Mouse (Mus musculus) CH12.LX (cell line): ENCODE results near the gene Fcna. TPM values are rescaled to one million over a fixed set of nuclear protein-coding genes. Genes with fewer than 3 reads are reported as not detected.

ENCODE experiments used
- DNase-seq: peaks from one replicate; pipeline ENCODE4 v3.0.0-alpha.2; 2013; ENCODE audit errors: extremely low read depth
- H3K27ac ChIP-seq: 2 replicates; pipeline ENCODE4 v1.5.1; 2012; ENCODE audit warnings: low read depth, mild to moderate bottlenecking, control low read depth, moderate library complexity; ENCODE audit not compliant: insufficient read depth
- H3K27me3 ChIP-seq: replicated peaks from 2 replicates; pipeline ENCODE3; 2012; ENCODE audit warnings: inconsistent platforms
- H3K36me3 ChIP-seq, 2 experiments: replicated peaks in 1 of 2; 2 replicates each; pipeline versions ENCODE3 to v1.6.1; 2012; ENCODE audit warnings: inconsistent platforms in 1 of 2, low read length in 1 of 2, mild to moderate bottlenecking in 1 of 2, mixed read lengths in 1 of 2, moderate library complexity in 1 of 2; ENCODE audit not compliant: control insufficient read depth in 1 of 2, insufficient read depth in 1 of 2
- H3K4me1 ChIP-seq, 2 experiments: 2 replicates each; pipeline ENCODE4 v1.6.1; 2012; ENCODE audit warnings: inconsistent platforms in 1 of 2, moderate library complexity in 1 of 2; ENCODE audit not compliant: insufficient read depth in 2 of 2, control insufficient read depth in 1 of 2
- H3K4me2 ChIP-seq: 2 replicates; pipeline ENCODE4 v1.6.1; 2012; ENCODE audit warnings: low read depth, mild to moderate bottlenecking, control low read depth; ENCODE audit not compliant: poor library complexity, insufficient read depth, severe bottlenecking
- H3K4me3 ChIP-seq, 3 experiments: fragments of 150-350 bp in 1 of 3; sonication (generic) in 1 of 3; replicated peaks in 1 of 3; 2 replicates each; pipeline versions ENCODE3 to v1.5.1; 2011 to 2012; ENCODE audit warnings: low read depth in 2 of 3, low read length in 2 of 3, mild to moderate bottlenecking in 2 of 3, moderate library complexity in 2 of 3, control low read depth in 1 of 3, improper control_type of control experiment in 1 of 3, inconsistent platforms in 1 of 3, mixed read lengths in 1 of 3; ENCODE audit not compliant: poor library complexity in 1 of 3
- H3K79me2 ChIP-seq: replicated peaks from 2 replicates; pipeline ENCODE4 v1.6.1; 2012; ENCODE audit warnings: mild to moderate bottlenecking, moderate library complexity; ENCODE audit not compliant: control insufficient read depth, poor library complexity, insufficient read depth, severe bottlenecking; ENCODE audit errors: extremely low read depth
- H3K9ac ChIP-seq: 2 replicates; pipeline ENCODE4 v1.6.1; 2012; ENCODE audit warnings: low read depth, mild to moderate bottlenecking, control low read depth, moderate library complexity; ENCODE audit not compliant: insufficient read depth
- H3K9me3 ChIP-seq: replicated peaks from 2 replicates; pipeline ENCODE3; 2012; ENCODE audit warnings: low read length, inconsistent platforms, mixed read lengths
- BHLHE40 ChIP-seq: IDR thresholded peaks from 2 replicates; pipeline ENCODE4 v1.6.1; 2011; ENCODE audit warnings: mild to moderate bottlenecking, low read depth, low read length, improper control_type of control experiment
- CHD1 ChIP-seq: IDR thresholded peaks from 2 replicates; pipeline ENCODE4 v1.6.1; 2012; ENCODE audit warnings: low read depth, low read length, improper control_type of control experiment, inconsistent platforms
- CHD2 ChIP-seq: IDR thresholded peaks from 2 replicates; pipeline ENCODE4 v1.6.1; 2011; ENCODE audit warnings: low read length, improper control_type of control experiment
- CTCF ChIP-seq, 2 experiments: IDR thresholded peaks in 1 of 2; conservative IDR thresholded peaks in 1 of 2; 2 replicates each; pipeline ENCODE4 v1.5.1; 2011 to 2012; ENCODE audit warnings: low read depth in 2 of 2, low read length in 2 of 2, improper control_type of control experiment in 1 of 2, inconsistent platforms in 1 of 2, mild to moderate bottlenecking in 1 of 2, moderate library complexity in 1 of 2
- E2F4 ChIP-seq: IDR thresholded peaks from 2 replicates; pipeline ENCODE4 v1.6.1; 2011; ENCODE audit warnings: low read depth, low read length, improper control_type of control experiment; ENCODE audit not compliant: insufficient replicate concordance
- ELF1 ChIP-seq: IDR thresholded peaks from 2 replicates; pipeline ENCODE4 v1.6.1; 2014; ENCODE audit warnings: low read depth, mild to moderate bottlenecking, inconsistent platforms, low read length, improper control_type of control experiment
- EP300 ChIP-seq: IDR thresholded peaks from 2 replicates; pipeline ENCODE4 v1.6.1; 2011; ENCODE audit warnings: low read length, improper control_type of control experiment
- ETS1 ChIP-seq: conservative IDR thresholded peaks from 2 replicates; pipeline ENCODE4 v1.6.1; 2012; ENCODE audit warnings: low read depth, mild to moderate bottlenecking, inconsistent platforms, low read length, improper control_type of control experiment, moderate library complexity
- HCFC1 ChIP-seq: IDR thresholded peaks from 2 replicates; pipeline ENCODE4 v1.6.1; 2012; ENCODE audit warnings: low read depth, mild to moderate bottlenecking, inconsistent platforms, low read length, improper control_type of control experiment
- IRF4 ChIP-seq: IDR thresholded peaks from 2 replicates; pipeline ENCODE4 v1.6.1; 2014; ENCODE audit warnings: low read depth, mild to moderate bottlenecking, inconsistent platforms, low read length, improper control_type of control experiment
- JUN ChIP-seq: IDR thresholded peaks from 2 replicates; pipeline ENCODE4 v1.6.1; 2011; ENCODE audit warnings: low read depth, mild to moderate bottlenecking, low read length, improper control_type of control experiment, moderate library complexity; ENCODE audit not compliant: insufficient read depth
- KAT2A ChIP-seq: IDR thresholded peaks from 2 replicates; pipeline ENCODE4 v1.6.1; 2012; ENCODE audit warnings: low read length, improper control_type of control experiment, inconsistent platforms; ENCODE audit not compliant: insufficient replicate concordance
- MAFK ChIP-seq: IDR thresholded peaks from 2 replicates; pipeline ENCODE4 v1.6.1; 2011; ENCODE audit warnings: low read length, improper control_type of control experiment; ENCODE audit not compliant: insufficient replicate concordance
- MAX ChIP-seq: IDR thresholded peaks from 2 replicates; pipeline ENCODE4 v1.6.1; 2011; ENCODE audit warnings: low read length, improper control_type of control experiment
- MAZ ChIP-seq: IDR thresholded peaks from 2 replicates; pipeline ENCODE4 v1.6.1; 2012; ENCODE audit warnings: low read depth, mild to moderate bottlenecking, inconsistent platforms, low read length, improper control_type of control experiment, moderate library complexity
- MEF2A ChIP-seq: IDR thresholded peaks from 2 replicates; pipeline ENCODE4 v1.6.1; 2014; ENCODE audit warnings: low read depth, mild to moderate bottlenecking, inconsistent platforms, low read length, improper control_type of control experiment, borderline replicate concordance
- MXI1 ChIP-seq: IDR thresholded peaks from 2 replicates; pipeline ENCODE4 v1.6.1; 2011; ENCODE audit warnings: mild to moderate bottlenecking, low read depth, low read length, improper control_type of control experiment
- NELFE ChIP-seq: IDR thresholded peaks from 2 replicates; pipeline ENCODE4 v1.6.1; 2011; ENCODE audit warnings: low read depth, low read length, improper control_type of control experiment
- NRF1 ChIP-seq: IDR thresholded peaks from 2 replicates; pipeline ENCODE4 v1.6.1; 2014; ENCODE audit warnings: low read depth, mild to moderate bottlenecking, inconsistent platforms, low read length, improper control_type of control experiment, moderate library complexity
- PAX5 ChIP-seq: IDR thresholded peaks from 2 replicates; pipeline ENCODE4 v1.6.1; 2012; ENCODE audit warnings: low read length, inconsistent platforms, mixed read lengths
- POLR2AphosphoS2 ChIP-seq: IDR thresholded peaks from 2 replicates; pipeline ENCODE4 v1.6.1; 2011; ENCODE audit warnings: low read depth, low read length, improper control_type of control experiment
- RAD21 ChIP-seq: IDR thresholded peaks from 2 replicates; pipeline ENCODE4 v1.6.1; 2011; ENCODE audit warnings: low read depth, mild to moderate bottlenecking, low read length, improper control_type of control experiment, moderate library complexity
- RCOR1 ChIP-seq: conservative IDR thresholded peaks from 2 replicates; pipeline ENCODE4 v1.6.1; 2012; ENCODE audit warnings: low read depth, mild to moderate bottlenecking, inconsistent platforms, low read length, improper control_type of control experiment
- TBP ChIP-seq: conservative IDR thresholded peaks from 2 replicates; pipeline ENCODE4 v1.6.1; 2011; ENCODE audit warnings: low read depth, low read length, improper control_type of control experiment
- TCF12 ChIP-seq: IDR thresholded peaks from 2 replicates; pipeline ENCODE4 v1.6.1; 2014; ENCODE audit warnings: low read depth, mild to moderate bottlenecking, inconsistent platforms, low read length, improper control_type of control experiment
- ZC3H11A ChIP-seq: IDR thresholded peaks from 2 replicates; pipeline ENCODE4 v1.6.1; 2012; ENCODE audit warnings: low read depth, mild to moderate bottlenecking, inconsistent platforms, low read length, improper control_type of control experiment
- ZKSCAN1 ChIP-seq: IDR thresholded peaks from 2 replicates; pipeline ENCODE4 v1.6.1; 2012; ENCODE audit warnings: low read depth, inconsistent platforms, low read length, improper control_type of control experiment, borderline replicate concordance
- ZMIZ1 ChIP-seq: IDR thresholded peaks from 2 replicates; pipeline ENCODE4 v1.6.1; 2012; ENCODE audit warnings: low read depth, mild to moderate bottlenecking, inconsistent platforms, low read length, improper control_type of control experiment
- dilution Hi-C: fragments of 300-500 bp; cut with MboI; formaldehyde crosslinking; loops from 2 replicates; pipeline ENCODE4 v1.14.3; 2020; ENCODE audit warnings: low sequenced_read_pairs; ENCODE audit not compliant: extremely low pct_unique_long_range_greater_than_20kb, extremely low pct_ligation_motif_present
- in situ Hi-C: fragments of 300-500 bp; cut with MboI; formaldehyde crosslinking; loops from 3 replicates; pipeline ENCODE4 v1.14.3; 2019; ENCODE audit warnings: low sequenced_read_pairs, low pct_ligation_motif_present, low pct_unique_long_range_greater_than_20kb, mixed read lengths
- polyA plus RNA-seq: library from polyadenylated mRNA; unstranded; fragments of >175 nt; gene quantifications from 2 replicates; pipeline ENCODE4 v1.2.1, GENCODE M21; 2012; ENCODE audit warnings: low read depth; ENCODE audit not compliant: insufficient read length
- total RNA-seq, 2 experiments: library from RNA; depleted of rRNA; stranded (reverse); fragments of 300-350 nt in 1 of 2; fragments of >200 nt in 1 of 2; gene quantifications; 2 replicates each; pipeline ENCODE4 v1.2.3; 2012 to 2014

The Fcna gene
- total and polyA plus RNA-seq, 3 experiments = not detected

- in situ Hi-C loops (no loop called here), dilution Hi-C loops (no loop called here)
- DNase-seq = no peak
- Histone ChIP-seq H3K27me3 (no peaks in the 10 kb centered on the region), H3K4me3 (no peak overlapping the region), H3K36me3 (peaks cover 61 to 84% of the 10 kb centered on the region in 2 experiments), H3K9me3 (no peaks in the 10 kb centered on the region), H3K4me2 (no peak overlapping the region), H3K4me1 (peaks cover 3 to 19% of the 10 kb centered on the region in 2 experiments; a peak in 3 of 4 replicates), H3K27ac (no peak overlapping the region), H3K79me2 (no peaks in the 10 kb centered on the region), H3K9ac (no peak overlapping the region)
- TF ChIP-seq PAX5 = no peak
- no peak for TF ChIP-seq MAFK
- no peak for TF ChIP-seq ETS1
- TF ChIP-seq BHLHE40 = no peak
- TF ChIP-seq ZMIZ1 = no peak
- no peak for TF ChIP-seq TBP
- TF ChIP-seq NRF1 = no peak
- no peak for TF ChIP-seq RCOR1
- no peak for TF ChIP-seq ELF1
- no peak for TF ChIP-seq HCFC1
- no peak for TF ChIP-seq IRF4
- TF ChIP-seq MAZ = no peak
- TF ChIP-seq MEF2A = no peak
- no peak for TF ChIP-seq JUN
- no peak for TF ChIP-seq KAT2A
- TF ChIP-seq NELFE = no peak
- no peak for TF ChIP-seq MAX
These were observed 42.2 kb downstream of the Fcna start for GRCm38 (mm10) chr2:25585601-25586000.

GRCm38 (mm10) chr2:25584856-25585255, 43.0 kb downstream of the Fcna start:
- H3K27ac ChIP-seq = no peak overlapping the region
- no peaks in the 10 kb centered on the region for H3K79me2 ChIP-seq
- no peak overlapping the region for H3K4me2 ChIP-seq
- TF ChIP-seq CTCF (conservative IDR thresholded peaks at IDR 0.05 in 1 of 2, IDR thresholded peaks at IDR 0.05 in 1 of 2; ENCODE audit: low read depth in 2 of 2, low read length in 2 of 2) (no peak), ZKSCAN1 (no peak), MAFK (no peak), E2F4 (no peak), ZMIZ1 (no peak), TCF12 (no peak), CHD2 (no peak), MEF2A (no peak), RCOR1 (no peak), NELFE (no peak), EP300 (no peak), JUN (no peak), POLR2AphosphoS2 (no peak), ELF1 (no peak), RAD21 (no peak), ZC3H11A (no peak), CHD1 (no peak), MXI1 (no peak)
- in situ Hi-C loops = no loop called here
- peaks cover 3% of the 10 kb centered on the region for H3K9me3 ChIP-seq
- H3K4me1 ChIP-seq = peaks cover 5 to 24% of the 10 kb centered on the region in 2 experiments; a peak in 3 of 4 replicates
- H3K36me3 ChIP-seq = peaks cover 55 to 78% of the 10 kb centered on the region in 2 experiments
- DNase-seq = no peak
- dilution Hi-C loops = no loop called here
- H3K27me3 ChIP-seq = no peaks in the 10 kb centered on the region
- H3K9ac ChIP-seq = no peak overlapping the region
- no peak overlapping the region for H3K4me3 ChIP-seq
